Mouse (Mus musculus) kidney, embryonic 16.5 days (tissue): ENCODE results near the gene Lrrc74a. TPM values are rescaled to one million over a fixed set of nuclear protein-coding genes. Genes with fewer than 3 reads are reported as not detected.

Experiments
- ATAC-seq: fragments of 200-750 bp; cut with Nextera tagmentation; 2 replicates; pipeline ENCODE4 v1.8.0; 2017; ENCODE audit warnings: moderate TSS enrichment; ENCODE audit not compliant: low FRiP score, low TSS enrichment
- H3K27ac ChIP-seq: fragments of 300-500 bp; sonication (generic); 2 replicates; pipeline ENCODE4 v1.5.1; 2014; ENCODE audit warnings: low read length
- H3K27me3 ChIP-seq: fragments of 300-500 bp; sonication (generic); 2 replicates; pipeline ENCODE4 v1.6.1; 2014; ENCODE audit warnings: low read length, control low read depth, mixed read lengths; ENCODE audit not compliant: insufficient read depth
- H3K36me3 ChIP-seq: fragments of 300-500 bp; sonication (generic); 2 replicates; pipeline ENCODE4 v1.6.1; 2014; ENCODE audit warnings: low read length, control low read depth, mixed read lengths; ENCODE audit not compliant: insufficient read depth
- H3K4me1 ChIP-seq: fragments of 300-500 bp; sonication (generic); 2 replicates; pipeline ENCODE4 v1.6.1; 2014; ENCODE audit warnings: low read length, control low read depth, mixed read lengths; ENCODE audit not compliant: insufficient read depth
- H3K4me2 ChIP-seq: fragments of 300-500 bp; sonication (generic); replicated peaks from 2 replicates; pipeline ENCODE4 v1.6.1; 2014; ENCODE audit warnings: low read depth, low read length
- H3K4me3 ChIP-seq: fragments of 300-500 bp; sonication (generic); 2 replicates; pipeline ENCODE4 v1.5.1; 2014; ENCODE audit warnings: mild to moderate bottlenecking, low read length
- H3K9ac ChIP-seq: fragments of 300-500 bp; sonication (generic); replicated peaks from 2 replicates; pipeline ENCODE4 v1.6.1; 2014; ENCODE audit warnings: low read length
- H3K9me3 ChIP-seq: fragments of 300-500 bp; sonication (generic); 2 replicates; pipeline ENCODE4 v1.6.1; 2016; ENCODE audit warnings: low read length, control low read depth
- WGBS: fragments of 180-500 bp; shearing (Covaris S2); extraction: QIAGEN DNeasy Blood & Tissue Kit; methylation state at CpG from one replicate; pipeline ENCODE4 v1.1.7; 2014; 5-methylcytosine and 5-hydroxymethylcytosine counted together
- polyA plus RNA-seq: library from polyadenylated mRNA; unstranded; fragments of >200 nt; fragmentation: Nextera tagmentation; extraction: Ambion mirVana; gene quantifications from 2 replicates; pipeline ENCODE4 v1.2.1, GENCODE M21; 2015

The Lrrc74a gene
- polyA plus RNA-seq, 1 experiment from 2014 or later: not detected

GRCm38 (mm10) chr12:86694441-86694840 lies 39.7 kb upstream of the Lrrc74a start:
- Histone ChIP-seq H3K4me3 (no peak overlapping the region), H3K36me3 (no peaks in the 10 kb centered on the region), H3K27me3 (no peaks in the 10 kb centered on the region), H3K27ac (no peak overlapping the region), H3K9me3 (no peaks in the 10 kb centered on the region), H3K4me2 (no peak overlapping the region), H3K9ac (no peak overlapping the region), H3K4me1 (peaks cover 8% of the 10 kb centered on the region)
- ATAC-seq: no peak
- 93% methylated on average over 1 of the region's 1 CpGs for WGBS

- no peak overlapping the region for H3K4me2 ChIP-seq
- ATAC-seq: no peak
- WGBS: 86% methylated on average over 2 of the region's 2 CpGs
These were observed 36.2 kb upstream of the Lrrc74a start for GRCm38 (mm10) chr12:86697996-86698395.

GRCm38 (mm10) chr12:86698537-86698936 lies 35.6 kb upstream of the Lrrc74a start:
- H3K9ac ChIP-seq: no peak overlapping the region
- no peaks in the 10 kb centered on the region for H3K27me3 ChIP-seq
- no peak overlapping the region for H3K27ac ChIP-seq
- H3K9me3 ChIP-seq: no peaks in the 10 kb centered on the region
- no peak overlapping the region for H3K4me3 ChIP-seq
- H3K4me2 ChIP-seq: no peak overlapping the region
- ATAC-seq: no peak
- peaks cover 5% of the 10 kb centered on the region; the same call in 1 of the 2 replicates for H3K4me1 ChIP-seq
- H3K36me3 ChIP-seq: no peaks in the 10 kb centered on the region

More at GRCm38 (mm10) chr12:86697996-86698395, 36.2 kb upstream of the Lrrc74a start:
- H3K4me1 ChIP-seq: peaks cover 7% of the 10 kb centered on the region; the same call in 1 of the 2 replicates
- H3K9me3 ChIP-seq: no peaks in the 10 kb centered on the region
- H3K9ac ChIP-seq: no peak overlapping the region
- no peaks in the 10 kb centered on the region for H3K36me3 ChIP-seq
- H3K27ac ChIP-seq: no peak overlapping the region
- no peaks in the 10 kb centered on the region for H3K27me3 ChIP-seq
- H3K4me3 ChIP-seq: no peak overlapping the region

- Histone ChIP-seq H3K36me3 (no peaks in the 10 kb centered on the region), H3K4me3 (no peak overlapping the region), H3K9ac (no peak overlapping the region), H3K4me1 (peaks cover 5% of the 10 kb centered on the region; the same call in 1 of the 2 replicates), H3K9me3 (no peaks in the 10 kb centered on the region), H3K27ac (no peak overlapping the region), H3K4me2 (no peak overlapping the region), H3K27me3 (no peaks in the 10 kb centered on the region)
- WGBS: 36% methylated on average over 19 of the region's 19 CpGs
- ATAC-seq: no peak
These were observed 33.9 kb upstream of the Lrrc74a start for GRCm38 (mm10) chr12:86699965-86700926.

- Histone ChIP-seq H3K4me2 (no peak overlapping the region), H3K4me1 (peaks cover 5% of the 10 kb centered on the region; the same call in 1 of the 2 replicates), H3K4me3 (no peak overlapping the region), H3K27ac (no peak overlapping the region), H3K36me3 (no peaks in the 10 kb centered on the region), H3K9me3 (no peaks in the 10 kb centered on the region), H3K27me3 (no peaks in the 10 kb centered on the region), H3K9ac (no peak overlapping the region)
- ATAC-seq: 0 out of 2 replicates have a peak, but pooled peaks have one; percentile 36
- 74% methylated on average over 4 of the region's 4 CpGs for WGBS
These were observed 33.2 kb upstream of the Lrrc74a start for GRCm38 (mm10) chr12:86700927-86701310.

- Histone ChIP-seq H3K9me3 (no peaks in the 10 kb centered on the region), H3K4me3 (no peak overlapping the region), H3K9ac (no peak overlapping the region), H3K36me3 (no peaks in the 10 kb centered on the region), H3K4me2 (no peak overlapping the region), H3K27me3 (no peaks in the 10 kb centered on the region), H3K27ac (no peak overlapping the region), H3K4me1 (peaks cover 5% of the 10 kb centered on the region; the same call in 1 of the 2 replicates)
- 92% methylated on average over 4 of the region's 4 CpGs for WGBS
- no peak for ATAC-seq
These were observed 32.7 kb upstream of the Lrrc74a start for GRCm38 (mm10) chr12:86701491-86701890.

GRCm38 (mm10) chr12:86702690-86703089 lies 31.5 kb upstream of the Lrrc74a start:
- Histone ChIP-seq H3K4me1 (peaks cover 5% of the 10 kb centered on the region; the same call in 1 of the 2 replicates), H3K36me3 (no peaks in the 10 kb centered on the region), H3K4me3 (no peak overlapping the region), H3K27me3 (no peaks in the 10 kb centered on the region), H3K9me3 (no peaks in the 10 kb centered on the region), H3K4me2 (no peak overlapping the region), H3K9ac (no peak overlapping the region), H3K27ac (no peak overlapping the region)
- no peak for ATAC-seq
- WGBS: 87% methylated on average over 3 of the region's 3 CpGs

- Histone ChIP-seq H3K27ac (no peak overlapping the region), H3K4me2 (no peak overlapping the region), H3K4me3 (no peak overlapping the region), H3K9ac (no peak overlapping the region), H3K27me3 (no peaks in the 10 kb centered on the region), H3K36me3 (no peaks in the 10 kb centered on the region), H3K4me1 (no peaks in the 10 kb centered on the region), H3K9me3 (no peaks in the 10 kb centered on the region)
- 83% methylated on average over 5 of the region's 5 CpGs for WGBS
- no peak for ATAC-seq
These were observed 28.3 kb upstream of the Lrrc74a start for GRCm38 (mm10) chr12:86705843-86706242.

GRCm38 (mm10) chr12:86714026-86714425 lies 20.1 kb upstream of the Lrrc74a start:
- Histone ChIP-seq H3K4me1 (no peaks in the 10 kb centered on the region), H3K27ac (no peak overlapping the region), H3K4me3 (no peak overlapping the region), H3K27me3 (no peaks in the 10 kb centered on the region), H3K9ac (no peak overlapping the region), H3K4me2 (no peak overlapping the region), H3K9me3 (no peaks in the 10 kb centered on the region), H3K36me3 (no peaks in the 10 kb centered on the region)
- WGBS: 75% methylated on average over 5 of the region's 5 CpGs
- no peak for ATAC-seq

GRCm38 (mm10) chr12:86715401-86715800 lies 18.8 kb upstream of the Lrrc74a start:
- Histone ChIP-seq H3K9me3 (no peaks in the 10 kb centered on the region), H3K36me3 (no peaks in the 10 kb centered on the region), H3K27me3 (no peaks in the 10 kb centered on the region), H3K4me2 (no peak overlapping the region), H3K27ac (no peak overlapping the region), H3K4me3 (no peak overlapping the region), H3K9ac (no peak overlapping the region), H3K4me1 (no peaks in the 10 kb centered on the region)
- 55% methylated on average over 5 of the region's 5 CpGs for WGBS
- no peak for ATAC-seq
